Mouse (Mus musculus) C2C12 (cell line): ENCODE results near the gene Tspan9.

ENCODE experiments used
- CTCF ChIP-seq: IDR thresholded peaks from one replicate; pipeline ENCODE4 v1.5.1; 2011; ENCODE audit not compliant: control insufficient read depth, insufficient read depth, insufficient read length
- MAX ChIP-seq: IDR thresholded peaks from one replicate; pipeline ENCODE4 v1.6.1; 2011; ENCODE audit warnings: mild to moderate bottlenecking, control low read depth

GRCm38 (mm10) chr6:127996928-127997327, 146.5 kb downstream of the Tspan9 start:
- TF ChIP-seq MAX (no peak), CTCF (no peak)
